Mouse (Mus musculus) embryonic facial prominence, embryonic 11.5 days (tissue): ENCODE measurements around the gene Mad2l2. TPM values are rescaled to one million over a fixed set of nuclear protein-coding genes. Genes with fewer than 3 reads are reported as not detected.
A peak's percentile ranks its signal among the peaks of the same experiment; 100 is the strongest.

Experiments used
- ATAC-seq: fragments of 200-750 bp; cut with Nextera tagmentation; replicated peaks from 2 replicates; pipeline ENCODE4 v1.8.0; 2017; ENCODE audit warnings: low read depth; ENCODE audit not compliant: insufficient number of reproducible peaks, low FRiP score, low TSS enrichment
- DNase-seq: peaks from one replicate; pipeline ENCODE4 v3.0.0-alpha.2; 2015; ENCODE audit warnings: low spot score
- H3K27ac ChIP-seq: fragments of 300-500 bp; sonication (generic); replicated peaks from 2 replicates; pipeline ENCODE4 v1.5.1; 2014; ENCODE audit warnings: mild to moderate bottlenecking, low read depth, low read length, control low read depth
- H3K27me3 ChIP-seq: fragments of 300-500 bp; sonication (generic); 2 replicates; pipeline ENCODE4 v1.6.1; 2014; ENCODE audit warnings: mild to moderate bottlenecking, low read length, moderate library complexity, mixed read lengths; ENCODE audit not compliant: control insufficient read depth, insufficient read depth
- H3K36me3 ChIP-seq: fragments of 300-500 bp; sonication (generic); replicated peaks from 2 replicates; pipeline ENCODE4 v1.6.1; 2014; ENCODE audit warnings: low read depth, mild to moderate bottlenecking, low read length, moderate library complexity, mixed read lengths; ENCODE audit not compliant: control insufficient read depth, insufficient read depth
- H3K4me1 ChIP-seq: fragments of 300-500 bp; sonication (generic); 2 replicates; pipeline ENCODE4 v1.6.1; 2014; ENCODE audit warnings: low read length, mixed read lengths; ENCODE audit not compliant: control insufficient read depth, insufficient read depth
- H3K4me2 ChIP-seq: fragments of 300-500 bp; sonication (generic); 2 replicates; pipeline ENCODE4 v1.6.1; 2014; ENCODE audit warnings: low read depth, mild to moderate bottlenecking, control low read depth, low read length, moderate library complexity
- H3K4me3 ChIP-seq: fragments of 300-500 bp; sonication (generic); 2 replicates; pipeline ENCODE4 v1.5.1; 2014; ENCODE audit warnings: low read depth, low read length, control low read depth
- H3K9ac ChIP-seq: fragments of 300-500 bp; sonication (generic); replicated peaks from 2 replicates; pipeline ENCODE4 v1.6.1; 2014; ENCODE audit warnings: mild to moderate bottlenecking, control low read depth, low read length
- H3K9me3 ChIP-seq: fragments of 300-500 bp; sonication (generic); replicated peaks from 2 replicates; pipeline ENCODE4 v1.6.1; 2016; ENCODE audit warnings: mild to moderate bottlenecking, low read length, inconsistent platforms, mixed read lengths; ENCODE audit not compliant: control insufficient read depth
- WGBS: fragments of 180-500 bp; shearing (Covaris S2); extraction: QIAGEN DNeasy Blood & Tissue Kit; methylation state at CpG from one replicate; pipeline ENCODE4 v1.1.7; 2014; 5-methylcytosine and 5-hydroxymethylcytosine counted together
- polyA plus RNA-seq: library from polyadenylated mRNA; unstranded; fragments of >200 nt; fragmentation: Nextera tagmentation; extraction: Ambion mirVana; gene quantifications from 2 replicates; pipeline ENCODE4 v1.2.1, GENCODE M21; 2014

The Mad2l2 gene
- polyA plus RNA-seq, 1 experiment from 2014 or later: 75.3 TPM

- DNase-seq (peak; percentile 58), ATAC-seq (no peak; the same call in 1 of the 2 replicates)
- 1% methylated on average over 40 of the region's 43 CpGs for WGBS
- Histone ChIP-seq H3K27me3 (peaks cover 50% of the 10 kb centered on the region), H3K4me1 (no peaks in the 10 kb centered on the region; the same call in none of the 2 replicates), H3K27ac (peak within 1 kb of the TSS; percentile 38; the same call in 1 of the 2 replicates), H3K9ac (peak within 1 kb of the TSS; percentile 72), H3K4me3 (peak within 1 kb of the TSS; percentile 63), H3K9me3 (no peaks in the 10 kb centered on the region), H3K4me2 (peak within 1 kb of the TSS; percentile 97), H3K36me3 (no peaks in the 10 kb centered on the region; the same call in 1 of the 2 replicates)
These were observed 30.5 kb downstream of the Mad2l2 start, which contains the start of the genes Fbxo44 and Fbxo2 for GRCm38 (mm10) chr4:148160436-148161390. Gene Fbxo44 (minus strand): TSS chr4:148160482. Gene Fbxo2 (plus strand): TSS chr4:148160621.

- Histone ChIP-seq H3K36me3 (no peaks in the 10 kb centered on the region), H3K27ac (no peak overlapping the region), H3K4me3 (peak overlapping the region; percentile 14; the same call in 1 of the 2 replicates), H3K27me3 (peaks cover 62% of the 10 kb centered on the region), H3K4me2 (peak overlapping the region; percentile 37), H3K4me1 (no peaks in the 10 kb centered on the region; the same call in none of the 2 replicates), H3K9me3 (no peaks in the 10 kb centered on the region), H3K9ac (no peak overlapping the region)
- WGBS: 1% methylated on average over 29 of the region's 29 CpGs
- peak; percentile 73 for DNase-seq
- ATAC-seq: no peak
These were observed 33.8 kb downstream of the Mad2l2 start for GRCm38 (mm10) chr4:148164002-148164439.

GRCm38 (mm10) chr4:148164461-148164860, 34.3 kb downstream of the Mad2l2 start:
- ATAC-seq: no peak
- H3K4me3 ChIP-seq: no peak overlapping the region
- 1% methylated on average over 16 of the region's 16 CpGs for WGBS
- no peaks in the 10 kb centered on the region for H3K36me3 ChIP-seq
- no peaks in the 10 kb centered on the region for H3K9me3 ChIP-seq
- H3K4me1 ChIP-seq: no peaks in the 10 kb centered on the region; the same call in none of the 2 replicates
- H3K9ac ChIP-seq: no peak overlapping the region
- DNase-seq: no peak
- no peak overlapping the region; the same call in 1 of the 2 replicates for H3K4me2 ChIP-seq
- H3K27me3 ChIP-seq: peaks cover 63% of the 10 kb centered on the region
- no peak overlapping the region for H3K27ac ChIP-seq

- H3K27ac ChIP-seq: no peak overlapping the region
These were observed 35.4 kb downstream of the Mad2l2 start for GRCm38 (mm10) chr4:148165551-148165950.

GRCm38 (mm10) chr4:148166431-148166830, 36.2 kb downstream of the Mad2l2 start:
- 0 out of 2 replicates have a peak overlapping the region, but pooled peaks have one; percentile 5 for H3K4me3 ChIP-seq
- no peaks in the 10 kb centered on the region; the same call in 1 of the 2 replicates for H3K4me1 ChIP-seq
- no peak for DNase-seq
- WGBS: 4% methylated on average over 10 of the region's 10 CpGs
- H3K9me3 ChIP-seq: no peaks in the 10 kb centered on the region
- ATAC-seq: no peak
- H3K4me2 ChIP-seq: no peak overlapping the region; the same call in 1 of the 2 replicates
- no peak overlapping the region for H3K9ac ChIP-seq
- no peaks in the 10 kb centered on the region for H3K36me3 ChIP-seq
- peaks cover 55% of the 10 kb centered on the region for H3K27me3 ChIP-seq
- H3K27ac ChIP-seq: no peak overlapping the region

More at GRCm38 (mm10) chr4:148165551-148165950, 35.4 kb downstream of the Mad2l2 start:
- Histone ChIP-seq H3K4me2 (no peak overlapping the region), H3K36me3 (no peaks in the 10 kb centered on the region), H3K4me3 (no peak overlapping the region), H3K27me3 (peaks cover 64% of the 10 kb centered on the region), H3K9ac (no peak overlapping the region), H3K4me1 (no peaks in the 10 kb centered on the region; the same call in none of the 2 replicates), H3K9me3 (no peaks in the 10 kb centered on the region)
- ATAC-seq: no peak
- no peak for DNase-seq
- 5% methylated on average over 17 of the region's 17 CpGs for WGBS

- 23% methylated on average over 4 of the region's 4 CpGs for WGBS
- H3K4me3 ChIP-seq: 0 out of 2 replicates have a peak overlapping the region, but pooled peaks have one; percentile 5
- peaks cover 50% of the 10 kb centered on the region for H3K27me3 ChIP-seq
- H3K9ac ChIP-seq: no peak overlapping the region
- no peaks in the 10 kb centered on the region for H3K36me3 ChIP-seq
- no peak overlapping the region for H3K27ac ChIP-seq
- H3K9me3 ChIP-seq: no peaks in the 10 kb centered on the region
- no peaks in the 10 kb centered on the region; the same call in 1 of the 2 replicates for H3K4me1 ChIP-seq
- DNase-seq: peak; percentile 69
- ATAC-seq: no peak
- no peak overlapping the region for H3K4me2 ChIP-seq
These were observed 36.8 kb downstream of the Mad2l2 start for GRCm38 (mm10) chr4:148166986-148167385.

GRCm38 (mm10) chr4:148168287-148168686, 38.1 kb downstream of the Mad2l2 start:
- Histone ChIP-seq H3K4me1 (no peaks in the 10 kb centered on the region; the same call in 1 of the 2 replicates), H3K27me3 (peaks cover 51% of the 10 kb centered on the region), H3K27ac (no peak overlapping the region), H3K4me2 (no peak overlapping the region), H3K9ac (no peak overlapping the region), H3K36me3 (no peaks in the 10 kb centered on the region), H3K9me3 (no peaks in the 10 kb centered on the region), H3K4me3 (no peak overlapping the region)
- WGBS: 24% methylated on average over 7 of the region's 7 CpGs
- ATAC-seq: no peak
- peak; percentile 69 for DNase-seq
